Mouse (Mus musculus) ovary, adult 2 months (tissue): ENCODE measurements around the gene Pkd1l3. TPM values are rescaled to one million over a fixed set of nuclear protein-coding genes. Genes with fewer than 3 reads are reported as not detected.

ENCODE experiments used
- polyA plus RNA-seq: library from polyadenylated mRNA; depleted of rRNA; stranded (reverse); fragments of >200 nt; gene quantifications from 2 replicates; pipeline ENCODE4 v1.2.3, GENCODE M21; 2012; rRNA removed

Pkd1l3 gene
- polyA plus RNA-seq, result 0.07 and 0.18 TPM in 2 replicates

GRCm38 (mm10) chr8:109614243-109615210 is at the start of gene Pkd1l3:
TSS of gene Pkd1l3 (plus strand) at chr8:109614517.

GRCm38 (mm10) chr8:109565498-109566333 is 48.6 kb upstream of the Pkd1l3 start, which contains the start of the genes Dhx38 and Txnl4b:
TSS of gene Dhx38 (minus strand) at chr8:109565861.
TSS of gene Txnl4b (plus strand) at chr8:109565892.

GRCm38 (mm10) chr8:109578900-109579301 is 35.4 kb upstream of the Pkd1l3 start, which contains the start of gene Hp:
TSS of gene Hp (minus strand) at chr8:109579172.

GRCm38 (mm10) chr8:109608271-109609152 is 5.8 kb upstream of the Pkd1l3 start, which contains the start of gene Dhodh:
TSS of gene Dhodh (minus strand) at chr8:109608673.

GRCm38 (mm10) chr8:109693146-109693900 is 79.0 kb downstream of the Pkd1l3 start, which contains the start of gene Ist1:
TSS of gene Ist1 (minus strand) at chr8:109693260.

GRCm38 (mm10) chr8:109705320-109706075 is 91.2 kb downstream of the Pkd1l3 start, which contains the start of gene Zfp821:
TSS of gene Zfp821 (plus strand) at chr8:109705546.

Other genes with a start within 250 kb of the Pkd1l3 start
- gene Pmfbp1, start 120.5 kb upstream of the Pkd1l3 start, polyA plus RNA-seq, result 0.03 TPM in 1 of 2 replicates, not detected in the other
- gene Dhx38, start 48.7 kb upstream of the Pkd1l3 start, polyA plus RNA-seq, result 22.5 and 22.6 TPM in 2 replicates
- gene Txnl4b, start 48.6 kb upstream of the Pkd1l3 start, polyA plus RNA-seq, result 3.8 and 5.0 TPM in 2 replicates
- 153 and 154 TPM in 2 replicates for gene Hp, start 35.3 kb upstream of the Pkd1l3 start, polyA plus RNA-seq
- gene Dhodh, start 5.8 kb upstream of the Pkd1l3 start, polyA plus RNA-seq, result 34.4 and 39.5 TPM in 2 replicates
- 30.8 and 35.9 TPM in 2 replicates for gene Ist1, start 78.7 kb downstream of the Pkd1l3 start, polyA plus RNA-seq
- 13.0 and 13.5 TPM in 2 replicates for gene Zfp821, start 91.0 kb downstream of the Pkd1l3 start, polyA plus RNA-seq
- 26.1 and 30.1 TPM in 2 replicates for gene Atxn1l, start 123.2 kb downstream of the Pkd1l3 start, polyA plus RNA-seq
- gene Ap1g1, start 164.0 kb downstream of the Pkd1l3 start, polyA plus RNA-seq, result 23.4 and 34.1 TPM in 2 replicates